Mouse (Mus musculus): Measurements from ENCODE around the gene Fmnl2.
A peak's percentile ranks its signal among the peaks of the same experiment; 100 is the strongest.

The Fmnl2 gene

DNA sequence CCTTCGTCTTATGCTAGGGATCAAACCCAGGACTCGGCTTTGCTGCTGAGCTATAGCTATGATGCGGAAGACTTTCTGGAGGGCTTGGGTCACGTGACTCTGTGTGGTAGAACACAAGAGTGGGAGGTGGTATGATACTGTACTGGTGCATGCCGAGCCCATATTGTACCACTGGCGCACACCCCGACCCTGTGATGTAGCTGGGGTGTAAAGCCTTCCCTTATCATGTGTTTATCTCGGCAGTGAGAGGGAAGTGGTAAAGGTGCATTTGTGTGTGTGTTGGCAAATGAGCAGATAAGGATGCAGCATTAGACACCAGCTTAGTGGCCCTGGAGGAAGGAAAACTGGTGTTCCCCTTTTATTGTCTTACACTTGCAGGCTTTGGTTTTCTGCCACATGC is 193.8 kb downstream of the Fmnl2 start:
- DNase-seq, result peak; percentile 47

DNA sequence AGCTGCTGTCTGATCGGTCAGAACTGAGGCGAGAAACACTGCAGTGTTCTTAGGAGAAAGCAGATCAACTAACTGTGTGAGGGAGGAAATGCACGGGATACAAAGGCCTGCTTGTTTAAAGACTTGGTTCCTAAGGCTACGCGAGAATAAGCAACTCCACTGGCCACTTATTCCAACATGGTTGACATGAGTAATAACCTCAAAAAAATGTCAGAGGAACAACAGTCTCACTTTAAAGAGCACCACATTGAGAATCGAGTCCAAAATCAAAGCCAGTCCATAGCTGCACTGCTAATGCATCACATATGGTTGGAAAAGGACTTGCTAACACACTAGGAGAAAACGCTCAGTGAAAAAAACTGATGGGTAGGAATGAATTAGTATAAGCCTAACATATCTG is 196.1 kb downstream of the Fmnl2 start:
- DNase-seq, result no peak

DNA sequence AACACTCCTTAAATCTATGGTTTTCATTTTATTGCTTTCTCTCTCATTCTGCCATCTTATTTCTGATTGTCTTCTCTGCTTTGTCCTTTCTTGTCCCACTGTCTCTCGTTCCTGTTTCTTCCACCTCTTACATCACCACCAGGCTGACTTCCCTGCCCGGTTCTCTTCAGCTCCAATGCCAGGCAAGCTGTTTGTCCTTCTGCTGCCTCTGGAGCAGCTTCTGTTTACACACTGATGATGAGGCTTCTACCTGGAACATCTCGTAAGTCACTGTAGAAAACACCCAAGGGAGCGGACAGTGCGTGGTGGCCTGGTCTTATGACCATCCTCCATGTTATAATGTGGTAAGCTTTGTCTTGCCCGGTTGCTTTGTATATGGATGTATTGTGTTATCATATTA is 198.9 kb downstream of the Fmnl2 start:
- no peak for DNase-seq

DNA sequence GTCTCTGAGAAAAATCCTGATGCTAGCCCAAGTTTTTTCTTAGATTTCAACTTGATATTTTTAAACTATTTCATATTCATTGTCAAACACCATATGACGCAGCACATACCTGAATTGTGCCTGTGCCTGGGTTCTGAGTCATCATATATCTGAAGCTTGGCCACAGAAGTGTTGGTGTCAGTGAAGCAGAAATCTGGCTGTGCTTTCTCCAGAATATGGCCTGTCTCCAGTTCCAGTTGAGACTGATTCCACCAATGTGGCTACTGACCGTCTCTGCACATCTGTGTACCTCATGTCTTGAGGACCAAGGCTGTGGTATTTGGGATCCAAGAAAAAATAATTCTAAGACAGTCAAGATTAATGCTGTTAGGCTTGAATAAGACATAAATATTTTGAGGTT is 199.6 kb downstream of the Fmnl2 start:
- no peak for DNase-seq

DNA sequence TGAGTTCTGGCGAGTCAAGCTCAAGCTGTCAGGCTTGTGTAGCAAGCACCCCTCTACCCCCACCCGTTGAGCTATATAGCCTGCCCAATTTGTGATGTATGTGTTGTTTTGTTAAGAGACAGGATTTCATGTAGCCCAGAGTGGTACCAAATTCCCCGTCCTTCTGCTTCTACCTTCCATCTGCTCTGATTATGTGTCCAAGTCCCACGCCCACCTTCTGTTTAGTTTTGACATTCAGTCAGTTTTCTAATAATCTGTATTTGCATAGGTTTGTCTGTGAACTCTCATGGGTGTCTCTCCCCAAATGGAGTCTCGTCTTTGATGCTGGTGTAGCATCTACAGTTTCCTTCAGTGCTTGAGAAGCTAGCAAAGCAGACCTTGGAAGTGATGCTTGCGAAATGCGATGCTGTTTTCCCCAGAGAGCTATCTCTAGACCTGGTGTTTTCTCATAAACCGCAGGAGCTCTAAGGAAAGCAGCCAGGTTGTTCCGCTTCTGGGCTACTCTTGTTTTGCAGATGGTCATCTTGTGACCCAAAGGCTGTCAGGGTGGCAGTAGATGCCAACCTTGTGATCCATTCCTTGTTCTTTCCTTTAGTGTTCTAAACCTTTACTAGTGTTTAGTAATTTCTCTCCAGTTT is 203.8 kb downstream of the Fmnl2 start:
- DNase-seq, result no peak

DNA sequence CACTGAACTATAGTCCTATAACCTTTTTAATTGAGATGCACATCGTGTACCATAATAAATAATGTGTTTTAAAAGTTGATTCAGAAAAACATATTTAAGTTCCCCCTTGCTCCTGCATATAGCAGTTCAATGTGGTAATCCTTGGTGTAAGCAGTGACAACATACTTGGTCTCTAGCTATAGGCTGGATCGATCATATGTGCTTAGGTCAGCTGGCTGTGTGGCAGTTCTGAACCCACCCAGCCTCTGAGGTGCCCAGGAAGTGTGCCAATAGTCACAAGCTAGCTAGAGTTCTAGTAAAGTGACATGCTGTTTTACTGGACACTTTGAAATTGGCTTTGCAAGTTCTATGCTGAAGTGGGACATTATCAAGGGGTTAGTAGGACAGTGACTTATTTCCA is 209.3 kb downstream of the Fmnl2 start:
- DNase-seq, result no peak

DNA sequence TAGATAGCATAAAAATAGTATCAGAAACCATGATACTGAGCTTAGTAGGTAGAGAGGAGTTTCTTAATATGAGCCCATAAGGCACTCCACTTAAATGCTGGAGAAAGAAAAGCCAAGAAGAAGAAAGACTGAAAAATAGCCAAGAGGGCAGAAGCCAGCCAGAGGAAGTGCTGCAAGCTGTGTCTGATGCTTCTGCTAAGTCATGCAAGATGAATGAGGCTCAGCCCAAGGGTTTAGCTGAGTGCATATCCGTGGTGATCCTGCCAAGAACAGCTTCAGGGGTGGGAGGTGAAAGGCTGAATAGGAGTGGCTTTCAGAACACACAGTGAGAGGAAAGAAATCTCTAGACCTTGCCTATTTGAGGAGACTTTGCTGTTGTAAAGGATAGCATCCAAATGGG is 212.9 kb downstream of the Fmnl2 start:
- DNase-seq, result no peak

DNA sequence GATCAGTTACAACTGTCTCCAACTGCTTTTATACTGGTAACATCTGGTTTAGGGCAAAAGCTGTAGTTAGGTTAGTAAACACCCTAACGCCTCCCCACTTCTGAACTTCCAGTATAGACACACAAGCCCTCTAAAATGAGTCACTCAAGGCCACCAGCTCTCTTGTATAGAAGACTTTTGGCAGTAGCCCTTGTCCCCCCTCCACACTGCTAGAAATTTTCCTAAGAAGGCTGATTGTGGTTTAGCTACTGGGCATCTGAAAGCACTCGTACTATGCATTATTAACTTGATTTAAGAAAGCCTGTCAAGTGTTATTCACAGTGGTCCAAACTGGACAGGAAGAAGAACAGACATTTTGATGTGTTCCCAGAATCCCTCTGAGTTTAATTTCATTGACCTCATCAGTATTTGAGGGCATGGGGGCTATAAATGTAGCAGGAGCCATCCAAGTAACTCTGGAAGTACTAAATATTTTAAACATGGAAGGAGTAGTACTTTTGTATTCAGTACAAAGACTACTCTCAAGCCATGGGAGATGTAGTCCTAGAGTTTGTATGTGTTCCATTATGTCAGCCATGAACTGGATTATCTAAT is 222.1 kb downstream of the Fmnl2 start:
- DNase-seq, result no peak

DNA sequence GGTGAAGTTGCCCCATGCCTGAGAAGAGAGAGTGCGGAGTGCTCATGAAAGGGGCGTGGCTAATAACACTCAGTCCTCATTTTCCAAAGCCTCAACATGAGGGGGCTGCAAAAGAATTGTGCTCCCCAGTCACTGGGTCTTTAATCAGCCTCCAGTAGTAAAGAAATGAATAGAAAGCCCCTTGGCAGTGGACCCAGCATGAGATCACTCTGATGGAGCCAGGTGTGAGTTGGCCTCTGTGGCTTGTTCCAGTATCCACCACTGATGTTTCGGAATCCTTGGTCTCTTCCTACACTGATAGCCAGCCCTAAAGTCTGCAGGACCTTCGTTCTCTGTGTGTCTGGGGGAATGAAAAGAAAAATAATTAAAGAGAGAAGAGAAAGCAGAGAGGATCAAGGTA is 224.4 kb downstream of the Fmnl2 start:
- DNase-seq, result no peak

DNA sequence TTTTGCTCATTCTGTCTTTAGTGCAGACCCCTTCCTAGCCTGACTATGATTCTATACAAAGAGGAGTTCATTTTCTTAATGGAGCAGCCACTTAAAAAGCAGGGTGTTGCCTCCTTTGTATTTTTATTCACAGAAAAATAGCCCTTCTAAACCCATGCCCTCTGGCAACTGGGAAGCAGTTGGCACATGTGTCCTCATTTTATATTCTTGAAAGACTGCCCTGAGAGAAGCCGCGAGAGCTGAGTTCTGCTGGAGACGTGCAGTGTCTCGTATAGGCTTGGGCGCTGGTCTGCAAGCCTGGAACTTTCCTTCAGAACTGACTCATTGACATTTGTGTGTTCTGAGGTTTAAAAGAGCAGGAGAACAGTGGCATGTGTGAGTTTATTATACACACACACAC is 224.8 kb downstream of the Fmnl2 start:
- no peak for DNase-seq

DNA sequence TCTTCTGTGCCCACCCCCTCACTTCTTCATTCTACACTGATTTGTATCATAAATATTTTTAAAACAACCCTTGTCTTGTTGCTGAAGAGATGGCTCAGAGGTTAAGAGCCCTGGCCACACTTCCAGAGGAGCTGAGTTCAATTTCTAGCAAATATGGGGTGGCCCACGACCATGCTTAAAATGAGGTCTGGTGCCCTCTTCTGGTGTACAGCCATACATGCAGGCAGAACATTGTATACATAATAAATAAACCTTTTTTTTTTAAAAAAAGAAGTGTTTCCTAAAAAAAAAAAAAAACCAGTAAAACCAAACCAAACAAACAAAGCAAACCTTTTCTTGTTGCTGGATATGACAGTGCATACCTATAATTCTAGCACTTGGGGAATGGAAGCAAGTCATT is 225.6 kb downstream of the Fmnl2 start:
- DNase-seq, result no peak

DNA sequence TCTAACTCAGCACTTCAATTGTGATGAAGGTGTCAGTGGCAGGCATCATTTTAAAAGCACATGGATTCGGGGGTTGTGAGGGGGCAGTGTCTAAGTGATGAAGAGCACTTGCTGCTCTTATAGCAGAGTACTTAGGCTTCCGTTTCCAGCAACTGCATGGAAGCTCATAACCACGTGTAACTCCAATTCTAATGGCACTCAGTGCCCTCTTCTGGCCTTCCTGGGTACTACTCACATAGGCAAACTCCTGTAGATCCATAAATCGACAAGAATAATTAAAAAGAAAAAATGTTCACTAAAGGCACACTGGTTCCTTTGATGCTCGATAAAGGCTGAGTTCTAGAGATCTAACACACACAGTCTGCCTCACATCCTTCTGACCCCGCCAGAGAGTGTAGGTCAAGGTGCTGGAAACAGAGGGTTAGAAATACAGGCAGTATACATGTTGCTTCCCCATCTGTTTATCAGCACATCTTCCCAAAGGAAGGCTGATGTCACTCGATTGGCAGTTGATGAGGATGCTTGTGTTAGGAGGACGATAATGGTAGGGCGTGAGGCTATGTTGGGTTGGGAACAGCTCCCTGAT is 228.1 kb downstream of the Fmnl2 start:
- DNase-seq, result peak; percentile 44

DNA sequence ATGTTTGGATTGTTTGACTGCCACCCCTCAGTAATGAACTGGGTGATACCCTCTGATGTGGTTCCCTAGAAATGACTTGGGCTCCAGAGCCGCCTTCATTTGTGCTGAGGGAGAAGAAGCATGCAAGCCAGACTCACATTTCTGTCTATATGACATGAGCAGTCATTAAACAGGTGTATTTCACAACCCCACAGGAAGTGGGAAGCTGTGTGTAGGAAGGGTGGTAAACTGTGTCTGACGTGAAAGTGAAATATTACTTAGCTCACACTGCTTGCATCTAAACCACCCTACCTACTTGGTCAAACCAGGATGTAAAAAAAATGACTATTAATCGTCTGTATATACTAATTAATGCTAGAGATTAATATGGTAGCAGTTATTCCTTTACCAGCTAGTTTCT is 231.1 kb downstream of the Fmnl2 start:
- DNase-seq, result peak; percentile 5

DNA sequence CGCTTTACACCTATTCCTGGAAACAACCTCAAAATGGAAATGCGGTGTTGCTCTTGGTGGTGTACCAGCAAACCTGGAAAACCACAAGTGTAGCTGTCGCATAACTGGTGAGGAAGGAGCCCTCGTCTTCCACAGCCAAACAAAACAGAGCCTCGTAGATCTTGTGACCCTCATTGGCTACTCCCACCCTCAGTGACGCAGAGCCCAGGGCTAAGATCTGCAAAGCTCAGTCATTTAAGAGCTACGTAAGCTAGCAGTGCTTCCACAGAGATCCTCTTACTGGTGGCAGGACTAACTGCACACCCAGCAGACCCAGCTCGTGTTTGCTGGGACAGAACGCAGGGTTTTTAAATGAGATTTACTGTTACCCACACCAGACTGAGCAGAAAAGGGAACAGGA is 237.4 kb downstream of the Fmnl2 start:
- no peak for DNase-seq

DNA sequence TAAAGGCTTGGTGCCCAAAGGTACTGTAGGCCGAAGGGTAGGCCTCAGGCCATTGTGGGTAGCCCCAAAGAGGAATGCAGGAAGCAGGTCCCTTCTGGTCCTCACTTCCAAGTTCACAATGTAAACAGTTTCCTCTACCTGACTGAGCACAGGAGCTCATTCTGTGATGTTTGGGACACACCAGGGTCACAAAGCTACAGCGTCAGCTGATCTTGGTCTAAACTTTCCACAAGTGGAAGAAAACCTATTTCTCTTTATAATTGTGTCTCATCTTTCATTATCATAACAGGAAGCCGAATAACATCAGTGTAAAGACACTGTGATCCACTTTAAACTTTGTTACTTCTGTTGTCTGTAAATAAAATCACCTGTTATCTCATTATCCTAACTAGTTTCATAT is 237.8 kb downstream of the Fmnl2 start:
- DNase-seq, result no peak

DNA sequence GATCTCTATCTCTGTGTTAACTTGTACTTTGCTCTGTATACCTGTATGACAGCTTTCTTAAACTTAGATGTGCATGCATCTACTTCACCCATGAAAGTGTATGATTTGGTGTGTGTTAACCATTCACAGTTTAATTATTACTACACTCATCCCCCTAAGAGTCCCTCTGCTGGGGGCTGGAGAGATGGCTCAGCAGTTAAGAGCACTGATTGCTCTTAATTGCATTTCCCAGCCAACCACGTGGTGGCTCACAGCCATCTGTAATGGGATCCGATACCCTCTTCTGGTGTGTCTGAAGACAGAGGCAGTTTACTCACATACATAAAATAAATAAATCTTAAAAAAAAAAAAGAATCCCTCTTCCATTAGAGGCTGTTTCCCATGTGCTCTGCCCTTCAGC is 242.4 kb downstream of the Fmnl2 start:
- DNase-seq, result no peak

DNA sequence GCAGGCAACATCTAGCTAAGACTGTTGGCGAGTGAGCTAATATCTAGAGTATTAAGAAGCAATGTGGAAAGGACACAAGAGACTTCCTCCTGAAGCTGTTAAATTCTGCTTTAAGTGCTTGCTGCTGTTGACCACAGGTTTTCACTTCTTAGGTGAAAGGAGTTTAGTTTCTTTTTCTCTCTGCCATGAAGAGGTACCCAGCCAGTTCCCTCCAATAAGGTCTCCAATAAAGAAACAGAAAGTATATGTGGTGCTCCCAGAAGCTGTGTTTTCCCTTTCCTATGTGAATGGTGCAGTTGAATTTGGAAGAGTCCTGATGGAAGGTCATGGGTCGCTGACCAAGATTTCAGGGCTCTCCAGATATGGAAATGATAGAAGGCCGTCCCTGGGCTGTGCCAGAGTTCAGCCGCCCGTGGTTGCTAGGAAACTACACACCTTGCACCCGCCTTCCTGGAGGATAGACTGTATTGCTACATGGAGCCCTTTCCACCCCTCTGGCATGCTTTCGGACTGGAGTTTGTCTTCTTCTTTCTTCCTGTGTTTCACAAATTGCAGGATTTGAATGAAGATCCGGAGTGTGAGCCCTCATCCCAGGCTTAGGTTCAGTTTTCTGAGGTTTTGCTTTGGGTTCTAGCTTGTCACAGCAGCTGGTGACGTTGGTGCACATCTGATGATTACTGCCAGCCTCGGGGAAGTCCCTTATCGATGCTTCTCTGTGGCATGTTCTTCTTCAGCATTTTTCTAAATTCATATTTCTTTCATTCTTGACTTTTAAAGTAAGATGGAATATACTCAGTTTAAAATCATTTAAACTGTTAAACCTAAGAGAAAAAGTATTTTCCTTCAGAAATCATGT is 244.5 kb downstream of the Fmnl2 start:
- no peak for DNase-seq

DNA sequence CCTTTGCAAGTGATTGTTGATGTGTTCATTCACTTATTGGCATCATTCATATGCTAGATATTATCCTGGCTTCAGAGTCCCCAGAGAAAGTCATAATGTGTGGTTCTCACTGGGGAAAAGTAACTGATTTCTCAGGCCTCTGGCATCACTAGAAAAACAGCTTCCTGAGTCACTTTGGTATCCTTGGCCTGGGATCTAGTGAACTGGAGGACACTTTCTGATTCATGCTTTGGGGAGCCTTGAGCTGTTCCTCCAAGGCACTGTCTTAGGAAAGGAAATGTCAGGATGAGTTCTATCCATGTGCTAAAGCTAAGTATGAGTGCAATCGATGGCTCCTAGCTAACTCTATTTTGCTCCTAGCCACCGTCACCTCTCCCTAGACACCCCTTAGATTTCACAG is 245.2 kb downstream of the Fmnl2 start:
- no peak for DNase-seq

DNA sequence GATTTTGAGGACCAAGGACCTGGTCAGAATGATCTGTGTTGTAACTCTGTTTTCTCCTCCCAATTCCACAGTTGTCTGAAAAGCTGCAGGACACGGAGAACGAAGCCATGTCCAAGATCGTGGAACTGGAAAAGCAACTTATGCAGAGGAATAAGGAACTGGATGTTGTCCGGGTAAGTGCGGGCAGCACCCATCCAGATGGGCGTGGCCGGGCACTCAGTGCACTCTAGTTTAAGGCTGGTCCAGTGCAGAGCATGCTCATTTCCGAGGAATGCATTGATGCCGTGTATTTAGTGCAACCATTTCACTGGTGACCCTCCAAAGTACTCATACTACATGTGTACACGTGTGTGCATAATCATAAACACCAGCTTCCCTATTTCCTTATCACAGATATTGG is 247.7 kb downstream of the Fmnl2 start:
- DNase-seq, result no peak

DNA sequence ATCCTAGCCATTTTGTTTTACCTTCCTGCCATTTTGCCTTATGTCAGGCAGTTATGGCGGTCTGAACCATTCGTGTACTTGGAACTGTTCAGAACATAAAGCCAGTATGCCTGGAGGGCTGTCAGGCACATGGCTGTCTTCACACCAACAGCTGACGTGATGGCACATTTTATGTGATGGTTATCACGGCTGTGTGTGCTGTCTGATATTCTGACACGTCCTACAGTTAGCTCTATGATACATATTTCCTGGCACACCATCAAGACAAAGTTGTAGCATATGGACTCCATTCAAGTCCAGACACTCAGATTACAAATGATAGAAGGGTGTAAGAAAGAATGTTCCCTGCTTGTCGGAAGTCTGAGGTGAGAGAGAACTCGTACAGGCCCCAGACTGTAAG is 248.4 kb downstream of the Fmnl2 start:
- DNase-seq, result no peak

DNA sequence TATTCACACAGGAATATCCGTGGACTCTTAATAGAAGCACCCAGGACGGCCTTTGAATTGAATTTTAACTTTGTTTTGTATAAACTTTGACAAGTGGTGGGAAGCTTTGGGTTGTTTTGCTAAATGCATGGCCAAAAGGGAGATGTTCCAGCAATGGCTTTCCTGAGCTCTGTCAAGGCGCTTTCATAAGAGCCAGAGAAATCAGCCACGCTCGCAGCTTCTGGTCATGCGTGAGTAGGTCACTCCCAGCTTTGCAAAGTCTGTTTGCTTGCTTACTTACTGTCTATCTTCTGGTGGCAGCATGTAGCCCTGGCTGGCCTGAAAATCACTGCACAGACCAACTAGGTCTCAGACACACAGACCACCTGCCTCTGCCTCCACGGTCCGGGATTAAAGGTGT is 248.8 kb downstream of the Fmnl2 start:
- no peak for DNase-seq

DNA sequence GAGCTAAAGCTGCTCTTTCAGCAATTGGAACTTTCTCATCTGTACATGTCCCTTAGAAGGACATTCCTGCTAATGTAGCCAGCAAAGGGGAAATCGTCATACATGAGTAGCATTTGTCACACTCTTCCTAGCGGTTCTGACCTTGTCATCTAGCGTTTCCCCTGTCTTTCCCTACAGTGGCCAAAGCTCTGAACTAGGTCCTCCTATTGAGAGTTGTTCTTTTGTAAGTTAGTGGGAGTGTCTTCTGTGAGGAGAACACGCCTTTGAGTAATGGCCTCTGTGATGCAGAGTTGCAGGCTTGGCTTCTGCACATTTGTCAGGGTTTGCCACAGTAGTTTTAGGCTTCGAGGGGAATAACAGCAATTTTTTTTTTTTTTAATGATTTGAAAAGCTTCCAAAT is 250.9 kb downstream of the Fmnl2 start:
- no peak for DNase-seq

DNA sequence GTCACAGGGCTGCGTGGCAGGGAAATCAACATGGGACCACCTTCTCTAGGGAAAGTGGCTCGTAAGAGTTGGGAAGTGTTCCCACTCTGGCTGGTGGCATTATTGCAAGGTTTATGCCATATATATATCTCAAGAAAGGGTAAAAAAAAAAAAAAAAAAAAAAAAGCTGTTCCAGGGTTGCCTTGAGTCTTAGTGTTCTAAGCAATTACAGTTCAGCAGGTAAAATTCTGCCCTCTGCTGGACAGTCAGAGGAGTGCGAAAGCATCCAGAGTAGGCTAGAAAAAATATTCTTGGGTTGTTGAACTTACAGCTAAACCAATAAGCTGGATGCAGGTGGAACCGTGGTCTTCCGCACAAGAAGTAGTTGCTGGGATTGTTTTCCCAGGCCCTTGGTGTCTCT is 264.1 kb downstream of the Fmnl2 start:
- DNase-seq, result peak; percentile 42

DNA sequence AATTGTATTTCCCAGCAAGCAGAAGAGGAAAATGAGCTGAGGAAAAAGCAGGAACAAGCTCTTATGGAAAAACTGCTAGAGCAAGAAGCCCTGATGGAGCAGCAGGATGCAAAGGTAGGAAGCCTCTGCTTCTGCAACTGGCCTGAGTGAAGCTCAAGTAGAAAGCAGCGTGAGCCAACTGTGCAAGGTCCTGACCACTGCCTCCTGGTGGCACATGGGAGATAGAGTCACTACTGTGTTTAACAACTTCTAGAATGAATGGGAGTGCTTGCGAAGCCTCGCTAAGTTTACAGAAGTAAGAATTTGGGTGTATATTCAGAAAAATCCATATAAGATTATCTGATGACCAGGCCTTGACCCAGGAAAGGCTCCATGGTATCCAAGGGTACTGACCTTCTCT is 268.3 kb downstream of the Fmnl2 start:
- DNase-seq, result peak; percentile 8
